Mouse (Mus musculus) left cerebral cortex, postnatal 10 days (tissue): ENCODE measurements around the gene Gm45208. TPM values are rescaled to one million over a fixed set of nuclear protein-coding genes. Genes with fewer than 3 reads are reported as not detected.

Experiments
- DNase-seq, 2 experiments: peaks; one replicate each; pipeline ENCODE4 v3.0.0; 2021 to 2022; ENCODE audit warnings: low spot score in 2 of 2, mixed read lengths in 1 of 2; ENCODE audit errors: extremely low spot score in 1 of 2
- intact Hi-C: fragments of 180-260 bp; cut with DNase I; formaldehyde crosslinking; loops from one replicate; pipeline ENCODE4 v1.15.1; 2025
- total RNA-seq, 2 experiments: library from RNA; stranded (reverse); gene quantifications; 2 replicates each; pipeline ENCODE4 v1.2.3; 2021

Gene Gm45208
- total RNA-seq, 2 experiments from 2014 or later, result 0.69 TPM; not detected in 1

DNA sequence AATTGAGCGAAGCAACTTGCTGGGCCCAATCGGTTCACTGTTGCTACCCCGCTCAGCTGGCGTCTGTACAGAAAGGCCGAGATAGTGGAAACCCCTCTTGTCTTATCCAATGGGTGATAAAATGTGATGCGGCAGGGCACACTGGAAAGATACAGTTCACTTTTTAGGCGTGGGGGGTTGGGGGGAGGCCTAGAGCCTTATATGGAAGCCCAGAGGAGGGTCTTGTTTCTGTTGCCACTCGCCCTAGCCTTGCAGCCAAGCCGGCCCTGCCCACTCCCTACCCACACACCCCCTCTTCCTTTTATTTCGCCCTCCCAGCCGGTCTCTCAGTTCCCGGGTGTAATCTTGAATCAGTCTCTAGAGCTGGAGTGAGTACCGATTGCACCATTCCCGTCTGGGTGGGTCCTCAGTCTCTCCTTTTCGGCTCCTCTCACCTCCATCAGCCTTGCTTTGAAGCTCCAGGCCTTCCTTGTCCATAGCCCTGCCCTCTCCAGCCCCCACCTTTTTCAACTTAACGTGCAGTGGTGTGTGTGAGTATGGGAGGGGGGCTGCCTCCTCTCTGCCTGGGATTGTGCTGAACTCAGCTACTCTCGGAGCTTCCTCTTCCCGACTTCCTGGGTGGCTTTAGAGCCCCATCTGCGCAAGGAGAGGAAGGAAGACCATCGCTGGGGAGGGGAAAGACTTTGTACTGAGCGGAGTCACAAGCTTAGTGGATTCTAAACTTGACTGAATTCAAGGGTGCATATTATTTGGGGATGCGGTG is 41.8 kb downstream of the Gm45208 start:
- DNase-seq, result peak; percentile 34 to 41
- intact Hi-C loops, result no loop called here

DNA sequence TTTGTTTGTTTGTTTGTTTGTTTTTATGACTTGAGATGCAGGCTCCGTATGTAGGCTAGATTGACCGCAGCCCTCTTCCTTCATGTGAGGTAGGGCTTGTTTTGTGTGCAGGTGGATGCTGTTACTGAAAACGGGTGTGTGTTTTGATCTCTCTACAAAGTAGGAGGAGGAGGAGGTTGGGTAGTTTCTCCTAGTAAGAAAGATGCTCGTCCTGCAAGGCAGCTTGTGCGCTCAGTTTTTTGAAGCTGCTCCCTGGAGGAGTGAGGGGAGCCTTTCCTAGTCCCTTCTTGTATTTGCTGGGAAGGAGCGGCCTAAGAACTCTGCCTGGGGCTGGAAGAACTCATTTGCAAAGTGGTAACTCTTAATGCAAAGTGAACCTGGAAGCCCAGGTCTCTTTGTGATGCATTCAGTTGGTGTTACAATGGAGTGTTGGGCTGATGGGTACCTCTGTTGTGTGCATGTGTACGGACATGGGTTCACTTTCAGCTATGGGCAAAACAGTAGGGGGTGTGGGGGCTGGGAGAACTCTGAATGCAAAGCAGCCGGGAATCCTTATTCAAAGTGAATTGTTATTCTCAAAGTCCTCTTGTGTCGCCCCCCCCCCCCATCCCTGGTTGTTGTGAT is 42.7 kb downstream of the Gm45208 start:
- DNase-seq, result no peak

GRCm38 (mm10) chrX:7765281-7765670 is 43.2 kb downstream of the Gm45208 start:
- intact Hi-C loops, result no loop called here
- no peak for DNase-seq

More for the DNA sequence above, 42.7 kb downstream of the Gm45208 start:
- intact Hi-C loops, result no loop called here

- intact Hi-C loops, result no loop called here
- peak in 1 of 2 experiments; percentile 48 for DNase-seq
Measured at GRCm38 (mm10) chrX:7765764-7766163, 43.7 kb downstream of the Gm45208 start.

DNA sequence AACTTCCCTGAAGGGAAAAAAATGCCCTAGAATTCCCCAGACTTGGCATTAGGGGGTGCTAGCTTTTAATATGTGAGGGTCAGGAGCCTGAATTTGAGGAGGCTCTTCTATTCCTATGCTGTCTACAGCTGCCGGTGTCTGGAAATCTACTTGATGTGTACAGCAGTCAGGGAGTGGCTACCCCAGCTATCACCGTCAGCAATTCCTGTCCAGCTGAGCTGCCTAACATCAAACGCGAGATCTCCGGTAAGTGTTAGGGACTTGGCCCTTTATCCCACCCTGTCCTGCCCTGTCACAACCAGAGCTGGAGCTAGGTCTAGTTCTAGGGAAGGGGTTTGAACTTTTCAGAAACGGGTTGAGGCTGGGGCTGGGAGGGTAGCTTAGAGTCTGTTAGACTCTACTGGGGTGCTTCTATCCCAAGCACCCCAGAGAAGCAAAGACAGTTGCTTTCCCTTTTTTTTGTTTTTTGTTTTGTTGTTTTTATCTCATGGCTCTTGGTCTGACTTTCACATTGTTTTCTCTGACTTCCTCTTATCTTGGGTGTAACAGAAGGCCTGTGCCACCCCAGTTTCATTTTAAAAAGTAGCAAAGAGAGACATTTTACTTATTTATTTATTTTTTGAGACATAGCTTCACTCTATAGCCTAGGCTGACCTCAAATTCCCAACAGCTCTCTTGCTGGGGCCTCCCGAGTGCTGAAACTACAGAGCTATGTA is 47.4 kb downstream of the Gm45208 start:
- no peak for DNase-seq
- intact Hi-C loops, result no loop called here

GRCm38 (mm10) chrX:7772766-7773165 is 50.7 kb downstream of the Gm45208 start:
- intact Hi-C loops, result no loop called here
- DNase-seq, result no peak

GRCm38 (mm10) chrX:7775501-7776205 is 53.6 kb downstream of the Gm45208 start:
- DNase-seq, result no peak
- intact Hi-C loops, result no loop called here

DNA sequence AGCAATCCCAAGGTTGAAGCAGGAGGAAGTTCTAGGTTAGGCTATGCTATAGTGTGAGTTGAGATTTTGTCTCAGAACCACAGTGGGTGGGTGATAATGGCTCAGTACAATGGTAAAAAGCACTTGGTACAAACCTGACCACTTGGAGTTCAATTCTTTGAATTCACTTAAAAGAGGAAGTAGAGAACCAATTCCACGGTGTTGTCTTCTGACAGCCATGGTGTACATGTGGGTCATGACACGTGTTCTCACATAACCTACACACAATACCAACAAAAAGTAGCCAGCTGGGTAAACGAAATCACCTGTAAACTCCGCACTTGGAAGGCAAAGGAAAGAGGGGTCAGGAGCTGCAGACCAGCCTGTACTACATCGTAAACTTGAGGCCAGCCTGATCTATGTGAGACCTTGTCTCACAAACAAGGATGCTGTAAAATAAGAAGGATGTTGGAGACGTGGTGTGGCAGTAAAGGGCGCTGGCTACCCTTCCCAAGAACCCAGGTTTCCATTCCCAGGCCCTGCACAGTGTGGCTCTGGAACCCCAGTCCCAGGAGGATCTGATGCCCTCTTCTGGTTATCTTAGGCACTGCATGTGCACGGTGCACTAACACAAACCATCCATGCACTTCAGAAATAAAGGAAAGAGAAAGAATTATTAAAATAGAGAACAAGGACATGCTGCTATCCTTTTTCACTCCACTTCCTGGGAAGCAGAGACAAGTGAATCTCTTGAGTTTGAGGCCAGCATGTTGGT is 54.5 kb downstream of the Gm45208 start:
- intact Hi-C loops, result no loop called here
- peak; percentile 13 to 48 for DNase-seq

DNA sequence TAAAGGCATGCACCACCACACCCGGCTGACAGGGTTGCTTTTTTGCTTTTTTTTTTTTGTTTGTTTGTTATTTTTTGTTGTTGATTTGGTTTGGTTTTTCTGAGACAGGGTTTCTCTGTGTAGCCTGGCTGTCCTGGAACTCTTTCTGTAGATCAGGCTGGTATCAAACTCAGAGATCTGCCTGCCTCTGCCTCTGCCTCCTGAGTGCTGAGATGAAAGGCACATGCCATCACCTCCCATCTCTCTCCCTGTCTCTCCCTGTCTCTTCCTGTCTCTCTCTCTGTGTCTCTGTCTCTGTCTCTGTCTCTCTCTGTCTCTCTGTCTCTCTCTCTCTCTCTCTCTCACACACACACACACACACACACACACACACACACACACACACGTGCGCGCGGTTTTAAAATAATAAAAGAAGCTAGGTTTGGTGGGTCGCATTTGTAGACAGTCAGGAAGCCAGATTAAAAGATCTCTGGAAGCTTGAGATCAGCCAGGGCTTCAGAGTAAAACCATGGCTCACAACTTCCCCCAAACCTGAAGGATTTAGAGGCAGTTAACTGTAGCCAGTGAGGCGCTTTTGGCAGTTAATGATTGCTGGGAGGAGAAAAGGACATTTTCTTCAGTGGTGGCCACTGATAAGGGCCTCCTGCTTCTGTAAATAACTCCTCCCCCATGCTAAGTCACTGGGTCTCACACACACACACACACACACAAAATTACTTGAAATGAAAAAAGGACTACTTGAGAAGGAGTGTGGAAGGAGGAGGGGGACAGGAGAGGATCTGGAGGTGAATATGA is 56.6 kb downstream of the Gm45208 start:
- intact Hi-C loops, result no loop called here
- DNase-seq, result no peak

- intact Hi-C loops, result no loop called here
- DNase-seq, result no peak
Measured at GRCm38 (mm10) chrX:7779294-7779693, 57.2 kb downstream of the Gm45208 start.

Other genes starting within 250 kb of the Gm45208 start
- under 1 TPM in 1 of 2 experiments, not detected in 1; 0.62 TPM for gene Foxp3, start 148.6 kb upstream of the Gm45208 start, total RNA-seq
- gene Ppp1r3f, start 148.0 kb upstream of the Gm45208 start, total RNA-seq, result 10 to 100 TPM; 13.5 to 15.9 TPM
- 10 to 100 TPM; 22.8 to 25.9 TPM for gene Ccdc22, start 116.7 kb upstream of the Gm45208 start, total RNA-seq
- gene Cacna1f, start 115.2 kb upstream of the Gm45208 start, total RNA-seq, result under 1 TPM; 0.08 to 0.17 TPM
- 1,000 to 10,000 TPM; 1,744 to 1,801 TPM for gene Syp, start 83.8 kb upstream of the Gm45208 start, total RNA-seq
- 1 to 10 TPM; 1.2 to 1.3 TPM for gene Prickle3, start 65.0 kb upstream of the Gm45208 start, total RNA-seq
- gene Plp2, start 50.9 kb upstream of the Gm45208 start, total RNA-seq, result 10 to 100 TPM; 15.6 to 18.1 TPM
- gene Magix, start 41.0 kb upstream of the Gm45208 start, total RNA-seq, result under 1 TPM; 0.12 to 0.34 TPM
- gene Gpkow, start 25.1 kb upstream of the Gm45208 start, total RNA-seq, result 10 to 100 TPM; 37.1 to 39.3 TPM
- gene Wdr45, start 7.9 kb upstream of the Gm45208 start, total RNA-seq, result 10 to 100 TPM; 38.5 to 43.3 TPM
- 100 to 1,000 TPM in 1 of 2 experiments, 10 to 100 TPM in 1; 97.3 to 105 TPM for gene Praf2, start 6.2 kb downstream of the Gm45208 start, total RNA-seq
- gene Ccdc120, start 28.7 kb downstream of the Gm45208 start, total RNA-seq, result 10 to 100 TPM; 28.9 to 29.7 TPM
- gene Tfe3, start 40.3 kb downstream of the Gm45208 start, total RNA-seq, result 10 to 100 TPM; 30.0 to 35.6 TPM
- gene Gripap1, start 67.5 kb downstream of the Gm45208 start, total RNA-seq, result 10 to 100 TPM; 79.5 to 84.6 TPM
- gene Kcnd1, start 100.0 kb downstream of the Gm45208 start, total RNA-seq, result 10 to 100 TPM; 10.9 to 11.3 TPM
- gene Otud5, start 119.1 kb downstream of the Gm45208 start, total RNA-seq, result 10 to 100 TPM; 64.5 to 65.6 TPM
- 10 to 100 TPM; 43.7 to 44.9 TPM for gene Pim2, start 156.0 kb downstream of the Gm45208 start, total RNA-seq
- gene Slc35a2, start 161.8 kb downstream of the Gm45208 start, total RNA-seq, result 10 to 100 TPM; 43.4 to 47.5 TPM
- 10 to 100 TPM; 77.7 to 81.3 TPM for gene Pqbp1, start 177.0 kb downstream of the Gm45208 start, total RNA-seq
- gene Timm17b, start 177.1 kb downstream of the Gm45208 start, total RNA-seq, result 10 to 100 TPM; 25.5 to 34.1 TPM
- gene Gm10491, start 185.6 kb downstream of the Gm45208 start, total RNA-seq, result not detected
- not detected for gene Gm10490, start 187.3 kb downstream of the Gm45208 start, total RNA-seq
- 100 to 1,000 TPM; 287 to 317 TPM for gene Pcsk1n, start 197.6 kb downstream of the Gm45208 start, total RNA-seq
- not detected for gene Eras, start 206.4 kb downstream of the Gm45208 start, total RNA-seq
- gene Hdac6, start 225.6 kb downstream of the Gm45208 start, total RNA-seq, result 10 to 100 TPM; 59.7 to 65.0 TPM